Mouse (Mus musculus) urinary bladder, postnatal 0 days (tissue): ENCODE measurements around the gene Col11a1. TPM values are rescaled to one million over a fixed set of nuclear protein-coding genes. Genes with fewer than 3 reads are reported as not detected.

ENCODE experiments used
- polyA plus RNA-seq: library from polyadenylated mRNA; unstranded; fragments of >200 nt; fragmentation: Nextera tagmentation; extraction: Ambion mirVana; gene quantifications from 2 replicates; pipeline ENCODE4 v1.2.1, GENCODE M21; 2015

Col11a1 gene
- polyA plus RNA-seq = 7.1 and 10.7 TPM in 2 replicates

DNA sequence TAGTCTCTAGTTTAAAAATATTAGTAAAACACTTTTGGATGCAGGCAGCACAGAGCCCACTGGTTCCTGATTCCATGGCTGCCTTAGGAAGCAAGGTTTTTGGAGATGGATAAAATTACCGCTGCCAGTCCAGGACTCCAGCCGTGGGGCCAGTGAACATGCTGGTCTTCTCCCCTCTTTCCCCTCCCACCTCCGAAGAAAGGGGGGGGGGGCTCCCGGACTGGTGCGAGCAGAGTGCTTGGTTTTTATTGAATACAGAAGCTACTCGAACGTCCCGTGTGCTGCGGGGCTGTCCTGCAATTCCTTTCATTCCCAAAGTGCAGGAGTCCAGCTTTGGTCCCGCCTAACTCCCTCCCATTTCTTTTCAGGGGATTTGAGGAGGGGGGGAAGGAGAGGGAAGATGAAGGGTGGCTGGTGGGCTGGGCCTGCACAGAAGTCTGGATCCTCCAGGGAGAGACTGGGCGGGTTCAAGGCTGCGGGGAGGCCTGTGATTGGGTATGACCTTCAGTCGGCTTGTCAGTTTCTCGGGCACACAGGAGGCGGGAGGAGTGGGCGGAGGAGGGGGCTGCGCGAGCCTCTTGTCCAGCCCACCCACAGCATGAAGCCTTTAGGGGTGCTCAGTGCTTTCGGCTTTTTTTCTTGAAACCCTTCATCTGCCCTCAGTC lies at the start of gene Col11a1:
Gene Col11a1 (plus strand): TSS at position 570 of the 665 bp plus-strand sequence.

